Mouse (Mus musculus) cerebellum, postnatal 4 days (tissue): Measurements from ENCODE around the gene Spag9.
A peak's percentile ranks its signal among the peaks of the same experiment; 100 is the strongest.

Experiments
- DNase-seq, 2 experiments: peaks; one replicate each; pipeline ENCODE4 v3.0.0; 2022; ENCODE audit warnings: low spot score in 2 of 2, mixed read lengths in 1 of 2

Spag9 gene

GRCm38 (mm10) chr11:94154201-94154600 lies 158.3 kb downstream of the Spag9 start:
- no peak for DNase-seq

- no peak for DNase-seq
These were observed 162.6 kb downstream of the Spag9 start for GRCm38 (mm10) chr11:94158521-94158920.

- DNase-seq: peak in 1 of 2 experiments; percentile 50
These were observed 163.4 kb downstream of the Spag9 start for GRCm38 (mm10) chr11:94159066-94159880.

GRCm38 (mm10) chr11:94159911-94160415 lies 164.1 kb downstream of the Spag9 start:
- DNase-seq: no peak

- DNase-seq: peak; percentile 66 to 91
These were observed 164.8 kb downstream of the Spag9 start for GRCm38 (mm10) chr11:94160443-94161266.

GRCm38 (mm10) chr11:94161267-94161646 lies 165.4 kb downstream of the Spag9 start:
- DNase-seq: no peak

- no peak for DNase-seq
These were observed 166.1 kb downstream of the Spag9 start for GRCm38 (mm10) chr11:94161867-94162581.

- no peak for DNase-seq
These were observed 167.3 kb downstream of the Spag9 start for GRCm38 (mm10) chr11:94163005-94163767.

GRCm38 (mm10) chr11:94165745-94166144 lies 169.9 kb downstream of the Spag9 start:
- no peak for DNase-seq

- DNase-seq: peak in 1 of 2 experiments; percentile 44
These were observed 172.3 kb downstream of the Spag9 start for GRCm38 (mm10) chr11:94168238-94168637.

GRCm38 (mm10) chr11:94169596-94169995 lies 173.7 kb downstream of the Spag9 start:
- DNase-seq: no peak

GRCm38 (mm10) chr11:94171691-94172090 lies 175.8 kb downstream of the Spag9 start:
- DNase-seq: no peak

GRCm38 (mm10) chr11:94172186-94172585 lies 176.3 kb downstream of the Spag9 start:
- DNase-seq: no peak

- DNase-seq: no peak
These were observed 177.8 kb downstream of the Spag9 start for GRCm38 (mm10) chr11:94173726-94174146.

GRCm38 (mm10) chr11:94175288-94175687 lies 179.4 kb downstream of the Spag9 start:
- no peak for DNase-seq
